Mouse (Mus musculus): ENCODE measurements around the gene Mapk11.

Gene Mapk11

GRCm38 (mm10) chr15:89098616-89099015 lies 50.8 kb downstream of the Mapk11 start:
- DNase-seq, result no peak

GRCm38 (mm10) chr15:89097450-89097849 lies 52.0 kb downstream of the Mapk11 start:
- peak; percentile 64 for DNase-seq
